Mouse (Mus musculus) layer of hippocampus, adult 18-20 months (tissue): ENCODE data around the gene Zfp759. TPM values are rescaled to one million over a fixed set of nuclear protein-coding genes. Genes with fewer than 3 reads are reported as not detected.

Experiments used
- total RNA-seq, 2 experiments: library from RNA; stranded (reverse); gene quantifications; 2 replicates each; pipeline ENCODE4 v1.2.3; 2021

Zfp759 gene
- total RNA-seq, 2 experiments from 2014 or later = 9.9 to 13.7 TPM

Other genes with a start within 250 kb of the Zfp759 start
- gene Gm10767, start 216.7 kb upstream of the Zfp759 start, total RNA-seq = 1 to 10 TPM; 1.9 to 2.9 TPM
- 1 to 10 TPM; 4.4 to 4.8 TPM for gene Zfp712, start 60.5 kb upstream of the Zfp759 start, total RNA-seq
- 1 to 10 TPM; 2.4 to 3.2 TPM for gene Zfp708, start 23.7 kb upstream of the Zfp759 start, total RNA-seq
- gene Gm28557, start 13.1 kb upstream of the Zfp759 start, total RNA-seq = 1 to 10 TPM; 2.9 to 3.1 TPM
- under 1 TPM; 0.58 to 0.74 TPM for gene Rslcan18, start 5.4 kb upstream of the Zfp759 start, total RNA-seq
- gene Rsl1, start 51.5 kb downstream of the Zfp759 start, total RNA-seq = 1 to 10 TPM; 5.6 to 6.6 TPM
- gene Zfp455, start 72.8 kb downstream of the Zfp759 start, total RNA-seq = 1 to 10 TPM; 3.0 to 3.5 TPM
- 10 to 100 TPM; 19.7 to 20.7 TPM for gene Zfp458, start 156.8 kb downstream of the Zfp759 start, total RNA-seq
- gene Zfp457, start 184.8 kb downstream of the Zfp759 start, total RNA-seq = 1 to 10 TPM; 4.6 to 5.5 TPM
- gene Zfp595, start 210.9 kb downstream of the Zfp759 start, total RNA-seq = 1 to 10 TPM; 3.7 to 4.1 TPM
- gene Gm28044, start 238.9 kb downstream of the Zfp759 start, total RNA-seq = under 1 TPM in 1 of 2 experiments, not detected in 1; 0.82 TPM
- gene Zfp953, start 238.9 kb downstream of the Zfp759 start, total RNA-seq = 1 to 10 TPM in 1 of 2 experiments, under 1 TPM in 1; 0.81 to 1.0 TPM